In genomic region chr12:16424526-16424925, GRCm38 (mm10) we compare ENCODE assay signal across 27 mouse cellular contexts.
"Had no signal": no experiment of that assay in that cellular context is flagged by ENCODE, and none has a peak within 500 bp of the region (broad histone marks: within the 10 kb centered on the region; RNA-seq: fewer than 3 reads in every experiment).

No protein-coding gene starts in this region.

- H3K4me2 ChIP-seq: heart, embryonic 12.5 days; hindbrain, embryonic 12.5 days; hindbrain, embryonic 14.5 days; intestine, embryonic 15.5 days; limb, embryonic 12.5 days; liver, embryonic 11.5 days; liver, embryonic 13.5 days had no signal

- H3K4me1 ChIP-seq: hindbrain, embryonic 10.5 days; hindbrain, embryonic 12.5 days; intestine, embryonic 15.5 days; limb, embryonic 10.5 days; limb, embryonic 12.5 days; liver, embryonic 13.5 days had no signal

- H3K4me3 ChIP-seq: gastrocnemius, adult 2 months; heart, embryonic 10.5 days; heart, embryonic 12.5 days; hindbrain, embryonic 10.5 days; hindbrain, embryonic 12.5 days; intestine, embryonic 15.5 days; layer of hippocampus, adult 2 months; left cerebral cortex, adult 2 months; limb, embryonic 10.5 days; limb, embryonic 12.5 days; liver, embryonic 13.5 days had no signal

- H3K9me3 ChIP-seq: heart, embryonic 10.5 days; heart, embryonic 12.5 days; hindbrain, embryonic 10.5 days; hindbrain, embryonic 12.5 days; intestine, embryonic 15.5 days; limb, embryonic 10.5 days; limb, embryonic 12.5 days; liver, embryonic 13.5 days had no signal

- H3K27ac ChIP-seq: gastrocnemius, adult 2 months; heart, embryonic 10.5 days; hindbrain, embryonic 10.5 days; hindbrain, embryonic 12.5 days; hindbrain, embryonic 14.5 days; intestine, embryonic 15.5 days; layer of hippocampus, adult 2 months; left cerebral cortex, adult 2 months; limb, embryonic 10.5 days; limb, embryonic 12.5 days; liver, embryonic 13.5 days had no signal

- H3K36me3 ChIP-seq: heart, embryonic 10.5 days; heart, embryonic 12.5 days; hindbrain, embryonic 10.5 days; hindbrain, embryonic 12.5 days; intestine, embryonic 15.5 days; limb, embryonic 10.5 days; limb, embryonic 12.5 days; liver, embryonic 13.5 days had no signal

- DNase-seq: gastrocnemius, postnatal 10 days; gastrocnemius, postnatal 25 days; heart, adult 18-20 months; heart, postnatal 10 days; heart, postnatal 4 days; kidney, adult 18-20 months; kidney, adult 8-10 months; kidney, postnatal 10 days; kidney, postnatal 25 days; kidney, postnatal 4 days; liver; liver, embryonic 13.5 days had no signal

- ATAC-seq: hindbrain, embryonic 16.5 days; inflammation-experienced regulatory T-cells, adult 6 months; intestine, embryonic 15.5 days; intestine, postnatal 0 days had no signal

- H3K27me3 ChIP-seq: heart, embryonic 12.5 days; hindbrain, embryonic 12.5 days; intestine, embryonic 15.5 days; limb, embryonic 12.5 days; liver, embryonic 13.5 days had no signal

- H3K9ac ChIP-seq: heart, embryonic 12.5 days; hindbrain, embryonic 12.5 days; hindbrain, embryonic 14.5 days; intestine, embryonic 15.5 days; limb, embryonic 12.5 days; liver, embryonic 13.5 days had no signal
